Mouse (Mus musculus): Measurements from ENCODE around the gene Cenpa.
"Not testable (repeated sequence)": the region's sequence is repeated elsewhere in the genome, so short reads cannot be mapped to it uniquely, and the experiment has no call there.

The Cenpa gene

DNA sequence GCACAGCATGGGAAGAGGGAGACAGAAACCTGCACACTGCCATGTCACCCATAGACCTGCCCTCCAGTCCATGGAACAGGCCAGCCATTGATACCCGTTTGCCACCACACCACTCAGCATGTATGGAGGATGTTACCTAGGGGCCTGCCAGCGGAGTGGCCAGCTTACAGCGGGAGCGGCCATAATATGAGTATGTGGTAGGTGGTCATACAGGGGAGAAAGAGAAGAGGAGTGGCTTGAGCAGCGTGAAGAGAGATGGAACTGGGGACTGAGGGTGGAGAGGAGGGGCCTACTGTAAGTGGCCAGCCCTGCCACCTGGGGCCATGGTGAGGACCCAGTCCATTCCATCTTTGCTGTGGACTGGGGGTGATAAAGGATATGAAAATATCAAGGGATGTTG, 15.4 kb downstream of the Cenpa start:
- DNase-seq = no peak

DNA sequence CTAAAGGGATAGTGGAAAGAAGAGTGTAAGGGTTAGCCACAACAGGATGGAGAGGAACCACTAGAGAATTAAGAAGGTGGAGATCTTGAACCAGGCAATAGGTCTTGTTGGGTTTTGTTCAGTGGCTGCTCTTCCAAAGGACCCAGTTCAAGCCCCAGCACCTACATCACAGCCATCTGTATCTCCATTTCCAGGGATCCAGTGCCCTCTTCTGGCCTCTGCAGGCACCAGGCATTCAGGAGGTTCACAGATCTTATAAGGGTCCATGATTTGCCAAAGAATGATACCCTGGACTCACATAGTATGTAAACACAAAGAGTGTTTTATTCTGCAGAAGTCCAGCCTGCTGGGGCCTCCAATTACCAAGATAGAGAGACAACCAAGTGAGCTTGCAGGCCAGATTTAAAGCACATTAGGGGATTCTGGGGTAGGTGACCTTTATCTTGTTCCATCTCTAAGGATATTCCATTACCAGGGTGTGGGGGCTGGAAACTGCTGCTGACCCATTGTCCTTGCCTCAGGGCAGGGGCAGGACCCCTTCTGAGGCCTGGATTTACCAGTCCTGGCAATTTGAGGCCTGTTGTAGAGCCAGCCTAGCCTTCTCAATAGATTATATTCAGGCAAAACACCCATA, 16.5 kb downstream of the Cenpa start:
- DNase-seq = no peak

DNA sequence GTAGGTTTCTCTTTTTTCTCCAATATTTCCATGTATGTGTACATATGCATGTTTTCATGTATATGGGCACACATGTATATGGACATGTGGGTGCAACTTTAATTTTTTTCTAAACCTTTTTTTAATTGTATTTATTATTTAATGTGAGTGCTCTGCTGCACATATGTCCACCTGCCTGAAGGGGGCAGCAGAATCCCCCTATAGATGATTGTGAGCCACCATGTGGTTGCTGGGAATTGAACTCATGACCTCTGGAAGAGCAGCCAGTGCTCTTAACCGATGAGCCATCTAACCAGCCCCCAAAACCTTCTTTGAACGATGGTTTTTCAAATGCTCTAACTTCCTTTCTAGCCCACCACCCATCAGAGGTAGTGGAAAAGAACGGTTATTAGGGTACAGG, 17.4 kb downstream of the Cenpa start:
- DNase-seq = no peak

DNA sequence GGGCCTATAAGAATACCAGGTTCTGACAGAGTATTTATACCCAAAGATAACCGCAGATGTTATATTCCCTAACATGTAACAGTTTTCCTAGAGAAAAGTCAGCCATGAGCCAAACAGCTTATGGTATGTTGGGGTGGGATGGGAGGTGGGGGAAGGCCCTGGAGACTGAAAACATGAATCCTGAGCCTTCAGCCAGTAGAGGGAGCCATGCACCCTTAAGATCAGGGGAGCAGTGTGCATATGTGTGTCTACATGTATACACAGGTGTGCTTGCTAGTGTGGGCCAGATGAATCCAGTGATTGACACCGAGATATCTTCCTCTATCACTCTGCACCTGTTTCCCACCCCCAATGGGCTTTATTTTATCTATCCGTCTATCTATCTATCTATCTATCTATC, 20.2 kb downstream of the Cenpa start:
- no peak for DNase-seq

DNA sequence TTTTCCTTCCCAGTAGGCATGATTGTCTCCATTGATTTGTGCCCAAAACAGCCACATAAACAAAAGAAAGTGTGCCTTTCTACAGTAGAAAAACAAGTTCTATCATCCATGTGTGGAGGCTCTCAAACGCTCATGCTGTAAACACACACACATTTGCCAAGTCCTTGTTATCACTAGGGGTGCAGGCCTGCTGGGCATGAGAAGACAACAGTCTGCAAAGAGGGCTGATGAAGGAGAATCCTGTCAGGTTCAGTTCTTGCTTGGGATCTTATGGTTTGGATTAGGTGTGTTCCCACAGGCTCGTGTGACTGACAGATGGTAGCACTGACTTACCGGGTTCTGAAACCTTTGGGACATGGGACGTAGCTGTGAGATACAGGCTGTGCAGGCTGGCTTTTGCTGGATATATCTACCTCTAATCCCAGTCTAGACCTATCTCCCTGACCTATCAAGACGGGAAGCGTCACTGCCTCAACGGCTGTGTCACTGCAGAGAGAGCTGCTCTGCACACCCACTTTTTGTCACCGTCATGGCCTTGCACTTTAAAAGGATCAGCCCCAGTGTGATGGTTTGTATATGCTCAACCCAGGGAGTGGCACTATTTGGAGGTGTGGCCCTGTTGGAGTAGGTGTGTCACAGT, 33.9 kb downstream of the Cenpa start:
- no peak for DNase-seq

DNA sequence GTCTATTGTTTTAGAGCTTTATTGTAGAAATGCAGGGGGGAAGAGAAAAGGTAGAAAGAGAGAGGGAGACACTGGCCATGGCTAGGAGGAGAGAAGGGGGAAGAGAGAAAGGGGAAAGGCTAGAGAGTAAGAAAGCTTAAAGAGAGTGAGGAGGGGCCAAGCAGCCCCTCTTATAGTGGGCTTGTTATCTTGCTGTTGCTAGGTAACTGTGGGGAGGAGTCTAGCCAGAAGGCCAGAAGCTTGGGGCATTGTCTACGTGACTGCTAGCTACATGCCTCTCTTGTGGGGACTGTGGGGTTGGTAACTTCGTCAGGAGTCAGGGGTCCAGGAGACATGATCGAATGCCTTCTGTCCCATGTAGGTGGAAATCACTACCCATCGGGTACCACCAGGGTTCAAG, 34.8 kb downstream of the Cenpa start:
- not testable (repeated sequence) for DNase-seq

DNA sequence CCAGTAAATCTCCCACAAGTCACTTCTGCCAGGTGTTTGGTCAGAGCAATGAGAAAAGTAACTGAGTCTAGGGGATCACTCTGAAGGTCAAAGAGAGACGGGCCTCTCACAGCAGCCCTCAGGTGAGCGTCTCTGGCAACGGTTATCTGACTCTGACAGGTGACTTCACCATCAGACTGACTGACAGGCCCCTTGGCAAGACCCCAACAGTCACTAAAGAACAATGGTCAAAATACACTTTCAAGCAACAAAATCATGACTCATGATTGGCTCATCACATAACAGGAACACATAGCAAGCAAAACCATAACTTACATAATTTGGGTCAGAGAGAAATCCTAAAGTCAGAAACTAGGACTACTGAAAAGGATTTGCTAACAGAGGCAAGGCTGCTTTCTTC, 35.3 kb downstream of the Cenpa start:
- DNase-seq = no peak

DNA sequence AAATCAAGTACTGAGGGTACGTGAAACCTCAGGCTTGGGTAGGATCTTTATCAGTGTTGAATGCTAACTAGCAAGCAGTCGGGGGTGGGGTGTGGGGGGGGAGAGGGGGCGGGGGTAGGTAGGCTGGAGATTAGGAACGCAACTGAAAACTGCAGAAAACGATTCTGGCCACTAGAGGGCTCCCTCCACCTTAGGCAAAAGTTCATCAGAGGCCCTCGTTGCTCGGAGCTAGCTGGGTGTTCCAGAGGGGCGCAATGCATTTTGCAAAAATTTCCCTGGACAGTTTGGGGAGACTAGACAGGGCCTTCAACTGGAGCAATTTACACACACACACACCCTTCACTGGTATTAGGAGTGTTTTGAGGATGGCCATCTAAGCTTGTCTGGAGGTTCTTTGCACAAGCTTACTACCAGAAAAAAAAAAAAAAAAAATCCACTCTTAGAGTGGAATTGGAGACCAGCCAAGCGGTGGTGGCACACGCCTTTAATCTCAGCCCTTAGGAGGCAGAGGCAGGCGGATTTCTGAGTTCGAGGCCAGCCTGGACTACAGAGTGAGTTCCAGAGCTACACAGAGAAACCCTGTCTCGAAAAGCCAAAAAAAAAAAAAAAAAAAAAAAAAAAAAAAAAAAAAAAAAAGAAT, 43.3 kb downstream of the Cenpa start:
- peak; percentile 70 to 79 for DNase-seq

DNA sequence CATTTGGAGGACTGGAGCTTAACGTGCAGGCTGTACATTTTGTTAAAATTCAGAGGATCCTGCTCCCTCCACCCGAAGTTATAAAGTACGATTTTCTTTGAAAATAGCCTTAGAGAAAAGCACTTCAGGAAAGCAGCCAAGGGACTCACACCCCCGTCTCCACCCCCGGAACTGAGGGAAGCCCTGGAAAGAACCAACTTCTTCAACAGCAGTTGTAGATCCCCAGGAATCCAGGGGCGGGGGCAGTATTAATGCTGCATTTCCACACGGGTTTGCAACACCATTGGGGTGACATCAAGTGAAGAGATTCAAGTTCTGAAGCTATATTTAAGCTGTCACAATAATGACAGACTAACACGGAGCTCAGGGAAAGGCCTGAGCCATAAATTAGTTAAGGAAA, 43.9 kb downstream of the Cenpa start:
- no peak for DNase-seq

DNA sequence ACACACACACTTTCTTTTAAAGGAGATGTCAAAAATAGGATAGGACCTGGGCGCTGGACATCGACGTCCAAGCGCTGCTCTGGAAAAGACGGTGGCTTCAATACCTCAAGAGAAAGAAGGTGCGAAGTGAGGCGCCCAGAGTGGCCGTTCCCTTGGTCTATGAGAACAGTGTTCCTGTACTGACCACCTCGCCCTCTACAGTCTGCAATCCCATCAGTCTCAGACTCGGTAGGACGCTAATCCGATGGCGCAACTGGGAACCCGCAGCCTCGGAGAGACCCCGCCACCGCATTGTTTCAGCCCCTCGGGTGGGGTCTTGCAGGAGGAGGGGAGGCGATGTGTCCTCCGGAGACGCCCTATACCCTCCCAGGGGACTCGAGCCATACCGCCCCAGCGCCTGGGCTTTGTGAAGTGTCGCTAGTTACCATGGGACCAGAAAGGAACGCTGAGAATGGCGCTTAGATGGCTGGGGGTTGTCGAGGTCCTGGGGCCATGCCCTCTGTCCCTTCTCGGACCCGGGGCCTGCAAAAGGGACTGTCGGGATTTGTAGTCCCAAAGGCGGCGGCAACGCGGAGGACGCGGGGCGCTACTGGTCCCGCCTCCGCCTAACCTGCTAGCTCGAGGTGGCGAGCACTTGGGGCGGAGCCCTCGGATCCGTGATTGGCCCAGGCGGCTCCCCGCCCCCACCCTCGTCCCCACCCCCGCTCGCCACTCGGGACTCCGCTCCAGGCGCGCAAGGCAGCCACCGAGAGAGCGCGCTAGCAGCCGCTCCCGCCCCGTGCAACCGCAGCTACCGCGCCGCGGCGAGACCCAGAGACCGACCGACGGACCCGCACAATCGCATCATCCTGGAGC, 44.8 kb downstream of the Cenpa start, which contains the start of gene Dpysl5:
Dpysl5 (plus strand) TSS at position 418 of the 855 bp plus-strand sequence.
- DNase-seq = peak; percentile 84 to 90

DNA sequence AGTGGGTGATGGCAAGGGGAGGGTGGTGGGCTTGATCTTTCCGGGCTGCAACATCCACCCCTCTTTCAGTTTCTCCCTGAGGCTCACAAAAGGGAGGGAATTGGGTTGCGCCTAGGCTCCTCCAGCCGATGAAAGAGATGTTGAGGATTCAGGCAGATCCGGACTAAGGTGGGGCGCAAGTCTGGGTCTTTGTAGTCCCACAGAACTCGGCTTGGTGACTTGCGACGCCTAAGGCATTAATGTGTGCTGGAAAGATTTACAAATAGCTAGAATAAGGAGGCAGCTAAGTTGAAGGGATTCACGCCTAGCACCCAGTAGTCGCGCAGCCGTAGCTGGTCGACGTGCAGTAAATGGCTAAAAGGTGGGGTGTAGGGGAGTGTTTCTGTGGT, 45.4 kb downstream of the Cenpa start:
- DNase-seq = no peak

DNA sequence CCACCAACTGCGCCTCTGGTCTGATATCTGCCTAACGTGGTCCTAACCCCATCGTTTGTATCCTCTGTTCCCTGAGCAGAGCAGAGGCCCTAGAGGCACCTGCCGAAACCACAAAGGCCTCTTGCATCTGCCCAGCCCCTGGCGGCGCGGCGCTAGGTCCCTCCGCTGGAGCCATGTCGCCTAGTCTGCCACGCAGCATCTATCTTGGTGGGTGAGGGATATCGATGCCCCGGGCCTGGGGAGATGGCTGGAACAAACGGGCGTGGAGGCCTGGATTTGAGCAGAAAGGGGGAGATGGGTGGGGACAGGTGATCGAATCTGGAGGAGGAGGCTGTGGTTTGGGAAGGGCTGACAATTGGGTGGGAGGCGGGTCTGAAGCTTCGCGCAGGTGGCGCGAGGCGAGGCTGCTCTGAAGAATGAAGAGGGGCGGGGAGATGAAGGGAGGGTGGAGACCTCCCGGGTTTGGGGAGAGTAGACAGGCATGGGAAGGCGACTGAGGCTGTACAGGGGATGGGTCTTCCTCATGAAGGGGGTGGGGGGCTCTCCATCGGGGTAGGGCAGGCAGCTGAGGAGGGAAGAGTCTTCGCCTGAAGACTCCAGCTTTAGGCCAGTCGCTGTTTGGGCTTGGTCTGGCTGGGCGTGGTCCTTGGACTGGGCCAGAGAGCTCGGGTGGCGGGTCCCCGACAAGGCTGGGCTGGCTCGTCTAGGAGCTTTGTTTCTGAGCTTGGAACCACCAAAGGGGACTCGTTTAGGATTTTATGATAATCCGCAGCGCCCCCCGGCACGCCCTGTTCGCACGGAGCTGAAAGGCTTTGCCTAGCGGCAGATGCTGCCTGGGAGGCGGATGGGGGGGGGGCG, 46.1 kb downstream of the Cenpa start:
- peak in 1 of 2 experiments; percentile 9 for DNase-seq

DNA sequence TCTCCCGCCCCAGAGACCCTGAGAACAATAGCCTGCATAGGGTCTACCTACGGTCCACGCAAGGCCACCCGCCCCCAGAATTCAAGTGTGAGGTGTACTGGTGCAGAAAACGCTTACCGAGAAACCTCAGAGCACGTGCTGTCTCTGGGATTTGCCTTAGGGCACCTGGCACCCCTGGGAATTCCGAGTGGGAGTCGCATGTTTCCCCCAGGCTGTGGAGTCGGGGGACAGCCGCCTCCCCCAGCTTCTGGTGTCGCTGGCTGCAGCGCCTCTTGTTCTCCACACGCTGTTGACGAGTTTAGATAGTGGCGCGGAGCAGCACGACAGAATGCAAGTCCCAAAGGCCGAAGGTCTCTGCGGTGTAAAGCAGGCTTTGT, 46.7 kb downstream of the Cenpa start:
- DNase-seq = no peak

DNA sequence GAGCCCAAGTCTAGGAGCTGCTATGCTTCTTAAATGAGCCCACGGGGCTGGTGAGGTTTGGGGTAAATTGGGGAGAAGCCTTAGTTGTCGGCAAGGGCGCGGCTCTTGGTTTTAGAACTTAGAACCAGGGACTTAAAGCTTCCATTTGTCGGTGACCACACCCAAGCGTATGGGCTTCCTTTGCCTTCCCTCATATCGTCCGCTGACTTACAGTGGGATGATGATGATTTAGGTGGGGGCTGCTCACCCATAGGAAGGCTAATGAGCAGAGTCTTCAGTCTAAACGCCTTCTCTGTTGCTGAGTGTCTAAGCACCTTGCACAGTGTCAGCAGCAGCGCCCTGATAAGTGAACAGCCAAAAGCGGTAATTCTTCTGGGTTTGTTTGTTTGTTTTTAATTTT, 47.1 kb downstream of the Cenpa start:
- DNase-seq = no peak

DNA sequence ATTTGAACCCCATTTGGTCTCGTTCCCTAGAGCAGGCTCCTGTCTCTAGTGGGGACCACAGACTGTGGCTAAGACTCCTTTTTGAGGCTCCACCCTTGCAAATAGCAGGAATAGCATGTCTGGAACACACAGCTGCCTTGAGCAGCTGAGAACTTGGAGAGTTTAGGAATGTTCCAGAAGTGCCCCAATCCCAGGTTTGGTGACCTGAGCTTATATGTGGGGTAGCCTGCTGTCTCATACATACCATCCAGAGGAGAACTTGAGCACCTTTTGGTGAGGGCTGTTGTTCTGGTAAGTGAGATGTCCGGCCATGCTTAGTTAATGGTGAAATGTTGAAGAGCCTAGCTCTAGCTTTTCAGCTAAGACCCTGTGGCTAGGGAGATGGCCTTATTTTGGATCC, 49.7 kb downstream of the Cenpa start:
- DNase-seq = no peak

DNA sequence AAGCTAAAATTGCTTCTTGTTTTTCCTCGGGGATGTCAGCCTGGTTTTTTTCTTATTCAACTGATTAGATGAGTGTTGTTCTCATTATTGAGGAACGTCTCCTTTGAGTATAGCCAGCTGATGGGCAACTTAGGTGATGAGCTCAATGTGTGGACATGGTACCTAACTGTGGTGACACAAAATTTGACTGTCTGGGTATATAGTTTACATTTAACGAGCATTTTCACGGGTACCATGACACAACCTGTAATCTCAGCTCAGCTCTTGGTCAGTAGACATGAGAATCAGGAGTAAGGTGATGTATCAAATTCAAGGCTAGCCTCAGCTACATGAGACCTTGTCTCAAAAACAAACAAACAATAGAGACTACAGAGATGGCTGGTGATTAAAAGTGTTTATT, 50.9 kb downstream of the Cenpa start:
- DNase-seq = no peak

DNA sequence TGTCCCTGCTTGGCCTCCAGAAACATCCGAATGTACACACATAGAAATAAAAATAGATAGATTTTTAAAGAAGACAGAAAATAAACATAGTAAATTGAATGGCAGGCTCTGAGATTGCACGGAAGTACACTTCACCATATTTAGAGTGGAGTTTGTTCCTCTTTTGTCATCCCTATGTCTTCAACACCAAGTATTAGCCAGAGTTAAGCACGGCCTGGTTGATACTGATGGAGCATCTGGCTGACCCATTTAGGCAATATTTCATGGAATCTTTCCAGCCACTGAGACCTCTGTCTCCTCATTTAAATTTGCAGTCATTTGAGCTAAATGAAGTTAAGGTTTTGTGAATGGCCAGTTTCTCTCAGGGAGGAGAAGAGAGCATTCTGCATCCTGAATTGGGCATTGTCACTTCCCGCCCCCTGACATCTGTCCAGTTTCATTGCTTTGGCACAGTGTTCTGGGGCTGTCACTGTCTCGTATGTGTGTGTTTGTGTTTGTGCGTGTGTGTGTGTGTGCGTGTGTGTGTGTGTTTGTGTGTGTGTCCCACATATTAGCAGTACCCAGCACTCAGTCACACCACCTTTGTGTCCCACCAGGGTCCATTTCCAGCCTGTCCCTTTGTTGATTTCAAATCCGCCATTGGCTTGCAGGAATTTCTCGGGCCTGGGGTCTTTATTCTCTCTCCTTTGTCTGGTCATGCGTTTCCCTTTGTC, 51.6 kb downstream of the Cenpa start:
- no peak for DNase-seq

DNA sequence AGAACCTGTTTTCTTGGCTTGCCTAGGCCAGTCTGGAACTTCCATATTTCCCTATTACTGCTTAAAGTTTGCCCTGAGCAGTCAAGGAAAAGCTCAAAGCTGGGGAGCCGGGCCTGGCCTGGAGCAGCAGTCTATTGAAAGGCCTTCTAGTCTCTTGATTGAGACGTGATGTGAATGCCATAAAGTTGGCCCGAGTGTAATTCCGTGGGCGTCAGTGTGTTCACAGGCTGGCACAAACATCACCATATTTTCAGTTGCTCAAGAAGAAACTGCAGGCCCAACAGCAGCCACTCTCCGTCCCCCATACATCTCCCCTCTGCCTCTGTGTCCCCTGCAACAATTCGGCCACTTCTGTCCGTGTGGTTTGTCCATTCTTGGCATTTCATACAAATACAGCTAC, 55.4 kb downstream of the Cenpa start:
- no peak for DNase-seq
